In the genomic region with DNA sequence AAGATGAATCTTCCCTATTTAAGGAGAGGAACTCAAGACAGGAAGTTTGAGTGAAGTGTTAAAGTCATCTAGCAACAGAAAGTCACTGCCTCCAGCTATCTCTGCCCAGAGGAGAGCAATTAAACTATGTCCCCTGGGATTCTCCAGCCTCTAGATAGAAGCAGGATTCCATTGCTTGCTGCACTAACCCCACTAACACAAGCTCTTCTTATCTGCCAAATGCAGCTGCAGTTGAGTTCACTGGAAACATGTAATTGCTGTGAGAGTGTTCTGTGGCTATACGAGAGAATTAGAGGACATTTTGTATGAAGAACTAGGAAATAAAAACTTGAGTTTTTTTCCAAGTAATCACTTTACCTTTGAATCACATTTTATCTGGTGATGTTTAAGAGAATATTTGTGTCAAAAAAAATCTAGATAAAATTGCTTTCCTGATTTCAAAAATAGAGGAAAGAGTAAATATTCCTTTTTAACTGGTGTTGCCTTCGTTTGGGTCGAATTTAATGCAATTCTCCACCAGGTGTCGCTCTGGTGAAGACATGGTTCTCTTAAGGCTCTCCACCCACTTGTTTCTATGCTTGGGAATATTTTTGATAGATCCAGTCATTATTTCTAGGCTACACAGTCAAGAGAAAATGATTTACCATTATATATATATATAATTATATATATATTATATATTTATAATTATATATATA, we compare ENCODE assay signal across 8 mouse cellular contexts.
A peak's percentile ranks its signal among the peaks of the same experiment; 100 is the strongest.
DNase-seq lines count a peak whose midpoint lies in the region; ATAC-seq and TF ChIP-seq lines count a peak whose summit lies in the region.

No protein-coding gene starts in this region.

- peak overlapping the region; percentile 25 for H3K27ac ChIP-seq in heart, embryonic 11.5 days (ENCODE audit: low read depth, low read length)
- no peak overlapping the region for H3K27ac ChIP-seq in forebrain, embryonic 10.5 days

- no peaks in the 10 kb centered on the region for H3K27me3 ChIP-seq in heart, embryonic 11.5 days (ENCODE audit: control insufficient read depth, insufficient read depth, low read length)
- H3K27me3 ChIP-seq in forebrain, embryonic 10.5 days (ENCODE audit: poor library complexity, severe bottlenecking): no peaks in the 10 kb centered on the region

- no peak overlapping the region for H3K9ac ChIP-seq in heart, embryonic 11.5 days (ENCODE audit: low read depth, low read length)

- H3K4me3 ChIP-seq in heart, embryonic 11.5 days (ENCODE audit: low read depth, low read length): no peak overlapping the region
- no peak overlapping the region for H3K4me3 ChIP-seq in lung, adult 2 months (replicated peaks; ENCODE audit: extremely low read depth, low read depth, low read length)
- no peak overlapping the region for H3K4me3 ChIP-seq in forebrain, embryonic 10.5 days

- peak; percentile 39 for DNase-seq in embryo, embryonic 10 days (ENCODE audit: low spot score)
- DNase-seq in embryo, embryonic 9.5 days (ENCODE audit: extremely low spot score): no peak
- peak; percentile 9 for DNase-seq in right cerebral cortex, postnatal 14 days
- no peak for DNase-seq in right cerebral cortex, adult 18-20 months
- DNase-seq in lung, adult 2 months: peak; percentile 22
- DNase-seq in forebrain, embryonic 10.5 days (ENCODE audit: extremely low spot score, low spot score): no peak
- DNase-seq in testis, postnatal 10 days (ENCODE audit: low spot score): no peak

- no peaks in the 10 kb centered on the region for H3K9me3 ChIP-seq in heart, embryonic 11.5 days (replicated peaks; ENCODE audit: control insufficient read depth, low read length)
- H3K9me3 ChIP-seq in forebrain, embryonic 10.5 days: no peaks in the 10 kb centered on the region

- H3K4me2 ChIP-seq in heart, embryonic 11.5 days: no peak overlapping the region

- no peak for TF ChIP-seq POLR2A in lung, adult 2 months (IDR thresholded peaks at IDR 0.05; ENCODE audit: borderline replicate concordance, extremely low read depth, low read depth, low read length)

- H3K4me1 ChIP-seq in heart, embryonic 11.5 days (ENCODE audit: control insufficient read depth, insufficient read depth, low read length): peaks cover 7% of the 10 kb centered on the region
- no peaks in the 10 kb centered on the region for H3K4me1 ChIP-seq in lung, adult 2 months (ENCODE audit: control insufficient read depth, insufficient read depth, low read length)
- H3K4me1 ChIP-seq in forebrain, embryonic 10.5 days: no peaks in the 10 kb centered on the region

- 29% methylated on average over 4 of the region's 4 CpGs for WGBS in heart, embryonic 11.5 days (ENCODE audit: insufficient replicate concordance)
- 44% methylated on average over 4 of the region's 4 CpGs for WGBS in lung, adult 2 months
- WGBS in forebrain, embryonic 10.5 days: 58% methylated on average over 4 of the region's 4 CpGs

- no peak for ATAC-seq in heart, embryonic 11.5 days (replicated peaks; ENCODE audit: insufficient number of reproducible peaks, low FRiP score, low TSS enrichment)

- TF ChIP-seq CTCF in lung, adult 2 months (IDR thresholded peaks at IDR 0.05; ENCODE audit: insufficient read depth, low read length): no peak

- H3K36me3 ChIP-seq in heart, embryonic 11.5 days (ENCODE audit: control insufficient read depth, insufficient read depth, low read length): no peaks in the 10 kb centered on the region
- H3K36me3 ChIP-seq in forebrain, embryonic 10.5 days (replicated peaks): no peaks in the 10 kb centered on the region

Comparison
In these comparisons a context has a peak if more than half of its experiments do, and no peak if none do; other contexts are left out.
1. DNase-seq: peak in embryo, embryonic 10 days (single experiment), right cerebral cortex, postnatal 14 days (single experiment) and lung, adult 2 months (single experiment); none in embryo, embryonic 9.5 days (single experiment), right cerebral cortex, adult 18-20 months (single experiment), forebrain, embryonic 10.5 days (single experiment) and testis, postnatal 10 days (single experiment).